Mouse (Mus musculus): ENCODE data around the gene Mief1. TPM values are rescaled to one million over a fixed set of nuclear protein-coding genes. Genes with fewer than 3 reads are reported as not detected.
A peak's percentile ranks its signal among the peaks of the same experiment; 100 is the strongest.

Gene Mief1
- 10 to 100 TPM; 31.0 to 32.2 TPM for total RNA-seq (2021)
- long read RNA-seq, experiment 1, full-length matches to known transcripts = 17 of 31 reads
- long read RNA-seq, experiment 1, partial matches to known transcripts = 2 of 31 reads
- long read RNA-seq, experiment 1, other reads (novel, unspliced or antisense) = 12 of 31 reads
- long read RNA-seq, experiment 2, full-length matches to known transcripts = 18 of 34 reads
- long read RNA-seq, experiment 2, partial matches to known transcripts = 4 of 34 reads
- long read RNA-seq, experiment 2, other reads (novel, unspliced or antisense) = 12 of 34 reads

DNA sequence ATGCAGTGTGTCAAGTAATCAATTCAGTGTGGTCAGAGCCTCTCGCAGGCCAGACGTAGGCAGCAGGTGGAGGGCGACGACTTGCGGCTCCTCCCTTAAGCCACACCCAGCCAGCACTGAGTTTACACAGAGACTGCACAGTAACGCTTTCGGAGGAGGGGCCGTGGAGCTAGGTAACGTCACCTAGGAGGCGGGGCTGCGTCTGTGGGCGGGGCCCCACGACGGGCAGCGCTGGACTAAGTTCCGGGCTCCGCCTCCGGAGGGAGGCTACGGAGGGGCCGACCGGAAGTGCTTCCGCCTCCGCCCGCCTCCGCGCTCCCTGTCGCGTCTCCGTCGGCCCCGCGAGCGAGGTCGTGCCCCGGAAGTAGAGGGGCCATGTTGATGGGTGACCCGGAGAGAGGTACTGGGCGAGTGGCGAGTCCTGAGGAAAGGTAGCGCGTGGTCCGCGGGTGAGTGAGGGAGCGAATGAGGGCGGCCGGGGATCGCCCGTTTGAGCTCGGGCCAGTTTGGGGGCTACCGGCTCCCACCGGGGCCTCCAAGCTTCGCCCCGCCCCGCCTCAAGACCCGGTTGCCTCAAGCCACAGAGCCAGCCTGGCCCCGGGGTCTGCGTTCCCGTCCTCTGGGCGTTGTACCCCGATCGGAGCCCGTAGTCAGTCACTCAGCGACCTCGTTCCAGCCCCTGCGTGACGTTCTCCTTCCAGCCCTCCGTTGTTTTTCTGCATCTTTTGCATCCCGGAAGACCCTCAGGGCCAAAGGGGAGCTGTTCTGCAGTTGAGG, at the start of gene Mief1:
Gene Mief1, plus strand, starts transcription at position 286 of the 777 bp plus-strand sequence.
- H3K4me3 ChIP-seq = peak within 1 kb of the TSS; percentile 87
- H3K27ac ChIP-seq = peak within 1 kb of the TSS; percentile 96
- DNase-seq (ENCODE audit: low spot score in 2 of 2) = peak; percentile 98
- peak; percentile 46; the same call in 1 of the 2 replicates for TF ChIP-seq CTCF (conservative IDR thresholded peaks at IDR 0.05)

DNA sequence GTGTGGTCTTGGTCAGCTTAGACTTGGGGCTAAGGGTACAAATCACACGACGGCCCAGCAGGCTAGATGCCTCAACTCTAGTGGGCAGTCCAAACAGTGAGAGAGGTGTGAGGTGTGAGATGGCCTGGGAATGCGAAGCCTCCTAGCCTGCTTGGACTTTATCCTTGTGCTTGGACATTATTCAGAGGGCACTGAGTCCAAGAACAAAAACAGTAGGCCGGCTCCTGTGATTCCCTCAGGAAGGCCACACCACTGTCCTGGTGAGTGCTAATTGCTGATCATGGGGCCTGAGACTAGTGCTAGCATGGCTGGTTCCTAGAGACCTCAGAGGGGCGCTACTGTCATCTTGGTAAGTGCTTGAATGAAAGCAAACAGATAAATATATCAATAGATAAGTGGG, 44.9 kb upstream of the Mief1 start:
- H3K27ac ChIP-seq = peak overlapping the region; percentile 78
- TF ChIP-seq CTCF (conservative IDR thresholded peaks at IDR 0.05) = no peak
- no peak for DNase-seq (ENCODE audit: low spot score in 2 of 2)
- no peak overlapping the region for H3K4me3 ChIP-seq

DNA sequence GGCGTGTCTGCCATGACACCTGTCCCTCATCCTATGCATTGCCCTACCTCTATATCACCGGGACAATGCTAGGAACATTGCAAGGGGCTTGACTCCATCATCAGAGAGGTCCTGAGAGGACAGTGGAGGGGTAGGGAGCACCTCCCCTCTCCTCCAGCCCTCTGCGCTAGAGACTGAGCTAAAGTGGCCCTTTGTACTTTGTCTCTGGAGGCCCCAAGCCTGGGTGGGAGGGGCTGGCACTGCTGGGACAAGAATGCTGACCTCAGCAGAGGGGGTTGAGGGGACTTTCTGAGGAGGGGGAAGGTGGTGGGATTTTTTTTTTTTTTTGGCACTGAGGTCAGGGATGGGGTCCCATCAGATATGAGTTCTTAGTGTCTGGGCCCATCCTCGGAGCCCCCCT, 43.7 kb upstream of the Mief1 start:
- DNase-seq (ENCODE audit: low spot score in 2 of 2) = no peak
- no peak for TF ChIP-seq CTCF (conservative IDR thresholded peaks at IDR 0.05)
- H3K4me3 ChIP-seq = no peak overlapping the region
- peak overlapping the region; percentile 78 for H3K27ac ChIP-seq

DNA sequence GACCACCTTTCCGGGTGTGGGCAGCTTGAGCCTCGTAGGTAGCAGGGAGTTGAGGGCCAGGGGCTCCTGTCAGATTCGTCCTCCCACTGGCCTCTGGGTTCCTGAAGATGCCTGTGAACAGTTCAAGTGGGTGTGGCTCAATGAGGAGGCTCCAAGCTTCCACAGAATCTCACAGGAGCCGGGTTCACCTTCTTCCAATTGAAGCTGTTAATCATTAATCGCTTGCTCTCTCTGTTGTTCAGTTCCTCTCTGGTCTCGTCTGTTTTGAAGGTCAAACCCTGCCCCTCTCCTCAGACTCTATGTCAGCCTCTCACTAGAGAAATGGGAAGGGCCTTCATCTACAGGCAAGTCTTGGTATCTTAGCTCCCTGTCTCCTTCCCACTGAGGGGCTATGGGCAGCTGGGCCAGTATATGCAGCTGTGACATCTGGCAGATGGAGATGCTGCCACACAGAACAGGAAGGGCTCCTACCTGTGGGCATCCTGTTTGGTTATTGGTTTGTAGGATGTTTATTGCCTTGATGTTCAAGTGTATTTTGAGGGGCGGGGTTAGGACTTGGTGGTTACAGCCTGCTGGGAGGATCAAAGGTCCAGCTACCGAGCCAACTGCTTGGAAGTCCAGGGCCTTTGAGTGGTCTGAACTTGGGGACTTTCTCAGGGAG, 42.1 kb upstream of the Mief1 start:
- H3K4me3 ChIP-seq = no peak overlapping the region
- no peak overlapping the region; the same call in 1 of the 2 replicates for H3K27ac ChIP-seq
- no peak for TF ChIP-seq CTCF (conservative IDR thresholded peaks at IDR 0.05)
- DNase-seq (ENCODE audit: low spot score in 2 of 2) = no peak

DNA sequence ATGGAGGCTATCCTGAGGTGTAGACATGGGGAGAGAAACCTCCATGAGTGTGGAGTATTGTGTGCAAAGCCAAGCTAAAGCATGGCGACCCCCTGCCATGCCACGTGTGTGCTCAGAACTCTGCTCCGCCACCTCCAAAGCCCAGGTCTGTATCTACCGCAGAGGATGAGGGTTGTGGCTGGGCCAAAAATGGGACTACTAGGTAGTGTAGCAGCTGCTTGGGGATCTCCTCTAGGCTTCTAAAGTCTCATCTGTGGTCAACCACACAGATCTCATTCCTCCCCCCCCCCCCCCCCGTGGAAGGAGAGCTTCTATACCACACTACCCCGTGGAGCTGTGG, 41.6 kb upstream of the Mief1 start:
- H3K4me3 ChIP-seq = no peak overlapping the region
- no peak for DNase-seq (ENCODE audit: low spot score in 2 of 2)
- no peak overlapping the region for H3K27ac ChIP-seq
- no peak for TF ChIP-seq CTCF (conservative IDR thresholded peaks at IDR 0.05)

DNA sequence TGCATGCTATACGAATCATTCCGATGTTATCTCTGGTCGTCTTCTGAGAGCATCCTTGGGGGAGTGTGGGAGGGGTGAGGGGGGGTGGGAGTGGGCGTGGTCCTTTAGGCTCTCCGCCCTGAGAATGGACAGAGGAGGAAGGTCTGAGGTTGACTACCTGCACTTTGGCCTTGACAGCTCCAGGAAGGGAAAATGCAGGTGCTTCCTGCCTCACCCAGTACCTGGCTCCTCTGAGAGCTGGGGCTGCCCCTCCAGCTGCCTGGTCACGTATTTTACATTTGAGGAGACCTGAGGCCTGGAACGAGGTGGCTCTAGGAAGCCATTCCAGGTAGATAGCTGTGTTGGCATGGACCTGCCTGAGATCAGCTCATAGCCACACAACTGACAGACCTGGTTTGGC, 41.0 kb upstream of the Mief1 start:
- H3K4me3 ChIP-seq = no peak overlapping the region
- TF ChIP-seq CTCF (conservative IDR thresholded peaks at IDR 0.05) = no peak
- DNase-seq (ENCODE audit: low spot score in 2 of 2) = no peak
- no peak overlapping the region for H3K27ac ChIP-seq

DNA sequence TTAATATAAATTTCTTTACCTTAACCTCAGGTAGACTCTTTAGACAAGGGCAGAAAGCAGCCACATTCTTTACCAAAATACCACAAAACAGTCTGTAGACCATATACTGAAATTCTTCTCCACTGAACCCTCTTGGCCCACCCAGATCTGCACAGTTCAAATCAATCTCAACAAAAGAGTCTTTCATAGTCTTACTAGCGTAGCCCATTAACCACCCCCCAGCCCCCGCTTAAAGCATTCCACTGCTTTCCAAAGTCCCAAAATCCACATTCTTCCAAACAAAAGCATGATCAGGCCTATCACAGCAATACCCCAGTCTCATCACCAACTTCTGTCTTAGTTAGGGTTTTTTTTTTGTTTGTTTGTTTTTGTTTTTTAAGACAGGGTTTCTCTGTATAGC, 34.3 kb upstream of the Mief1 start:
- no peak for TF ChIP-seq CTCF (conservative IDR thresholded peaks at IDR 0.05)
- no peak overlapping the region for H3K4me3 ChIP-seq
- DNase-seq (ENCODE audit: low spot score in 2 of 2) = no peak

DNA sequence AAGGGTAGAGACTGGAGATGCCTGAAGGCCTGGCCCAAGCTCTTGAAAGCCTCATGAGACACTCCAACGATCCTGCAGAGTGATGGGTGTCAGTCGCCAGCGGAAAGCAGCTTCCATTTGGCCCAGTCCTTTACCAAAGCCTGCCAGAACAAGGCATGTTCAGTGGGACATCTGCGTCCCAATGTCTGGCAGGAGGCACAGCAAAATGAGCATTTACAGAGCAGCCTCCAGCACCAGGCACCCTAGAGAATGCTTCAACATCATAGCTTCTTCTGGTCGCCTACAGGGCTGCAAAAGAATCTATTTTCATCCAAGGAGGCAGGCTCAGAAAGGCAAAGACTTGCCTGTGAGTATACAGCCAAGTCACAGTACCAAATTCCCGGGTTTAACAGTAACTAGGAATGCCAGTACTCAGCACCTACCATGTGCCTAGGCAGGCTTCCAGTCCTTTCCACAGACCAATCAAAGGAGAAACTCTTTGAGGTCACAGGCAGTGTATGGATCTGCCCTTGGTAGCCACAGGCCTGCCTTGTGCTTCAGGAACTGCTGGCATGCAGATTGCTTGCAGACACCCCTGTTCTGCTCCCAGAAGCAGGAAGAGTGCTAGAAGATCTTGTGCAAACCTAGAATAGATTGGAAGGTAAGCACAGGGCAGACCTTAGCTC, 31.6 kb upstream of the Mief1 start:
- H3K4me3 ChIP-seq = no peak overlapping the region
- DNase-seq (ENCODE audit: low spot score in 2 of 2) = peak; percentile 67 to 76
- H3K27ac ChIP-seq = peak overlapping the region; percentile 86
- TF ChIP-seq CTCF (conservative IDR thresholded peaks at IDR 0.05) = 0 out of 2 replicates have a peak, but pooled peaks have one; percentile 17

More for the DNA sequence above, 34.3 kb upstream of the Mief1 start:
- H3K27ac ChIP-seq = no peak overlapping the region

DNA sequence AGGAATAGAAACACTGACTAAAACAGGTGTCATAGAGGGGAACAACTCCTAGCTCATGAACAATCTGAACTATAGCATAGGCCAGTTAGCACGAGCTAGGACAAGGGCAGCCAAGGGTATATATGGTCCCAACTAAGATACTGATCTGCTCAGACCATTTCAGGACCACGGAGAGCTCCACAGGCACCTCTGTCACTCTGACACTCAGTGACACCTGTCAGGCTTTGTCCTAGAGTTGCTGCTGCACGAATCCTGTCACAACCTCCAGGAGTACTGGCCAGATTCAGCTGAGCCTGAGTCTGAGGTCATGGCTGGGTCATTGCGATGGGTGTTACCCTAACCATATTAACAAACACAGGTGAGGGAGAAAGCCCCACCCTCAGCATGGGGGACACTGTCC, 30.4 kb upstream of the Mief1 start:
- no peak for TF ChIP-seq CTCF (conservative IDR thresholded peaks at IDR 0.05)
- no peak for DNase-seq (ENCODE audit: low spot score in 2 of 2)
- Histone ChIP-seq H3K27ac (no peak overlapping the region), H3K4me3 (no peak overlapping the region)

DNA sequence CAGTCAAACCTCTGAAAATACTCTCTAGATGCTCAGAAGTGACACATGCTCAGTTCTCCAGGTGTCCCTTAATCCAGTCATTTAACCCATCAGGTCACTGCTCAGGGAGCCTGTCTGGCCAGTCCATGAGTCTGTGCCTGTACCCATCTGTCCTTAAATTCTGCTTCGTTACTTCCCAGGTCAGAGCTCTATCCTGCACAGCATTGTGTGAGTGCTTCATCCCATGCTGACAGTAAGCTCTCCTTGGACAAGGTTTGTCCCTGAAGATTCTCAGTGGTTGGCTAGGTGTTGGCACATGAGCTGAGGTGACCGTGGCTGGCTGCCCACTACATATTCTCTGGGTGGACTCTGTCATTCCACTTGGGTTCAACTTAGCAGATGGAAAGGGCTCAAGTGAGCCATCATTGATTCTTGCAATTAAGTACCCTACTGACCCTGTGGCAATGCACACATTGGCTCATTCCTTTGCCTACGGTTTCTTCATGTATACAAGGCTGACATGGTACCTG, 27.7 kb upstream of the Mief1 start:
- no peak overlapping the region for H3K27ac ChIP-seq
- no peak overlapping the region for H3K4me3 ChIP-seq
- no peak for TF ChIP-seq CTCF (conservative IDR thresholded peaks at IDR 0.05)
- DNase-seq (ENCODE audit: low spot score in 2 of 2) = no peak

DNA sequence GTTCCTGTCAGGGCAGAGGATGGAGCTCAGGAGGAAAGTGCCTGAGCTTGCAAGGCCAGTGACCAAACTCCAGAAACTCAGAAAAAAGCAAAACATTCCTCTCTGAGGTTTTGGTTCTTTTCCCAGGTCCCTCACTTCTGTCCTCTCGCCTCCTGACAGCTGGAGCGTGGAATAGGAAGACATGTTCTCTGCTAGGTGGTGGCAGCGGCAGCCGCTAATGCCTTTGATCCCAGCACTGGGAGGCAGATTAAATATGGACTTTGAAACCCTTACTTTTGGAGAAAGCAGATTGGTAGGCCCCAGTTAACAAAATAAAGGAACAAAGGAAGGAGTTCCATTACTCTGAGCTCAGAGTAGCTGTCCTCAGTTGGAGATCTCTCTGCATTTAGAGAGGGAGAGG, 25.4 kb upstream of the Mief1 start:
- DNase-seq (ENCODE audit: low spot score in 2 of 2) = no peak
- TF ChIP-seq CTCF (conservative IDR thresholded peaks at IDR 0.05) = no peak
- peak overlapping the region; percentile 46 for H3K27ac ChIP-seq
- H3K4me3 ChIP-seq = no peak overlapping the region

DNA sequence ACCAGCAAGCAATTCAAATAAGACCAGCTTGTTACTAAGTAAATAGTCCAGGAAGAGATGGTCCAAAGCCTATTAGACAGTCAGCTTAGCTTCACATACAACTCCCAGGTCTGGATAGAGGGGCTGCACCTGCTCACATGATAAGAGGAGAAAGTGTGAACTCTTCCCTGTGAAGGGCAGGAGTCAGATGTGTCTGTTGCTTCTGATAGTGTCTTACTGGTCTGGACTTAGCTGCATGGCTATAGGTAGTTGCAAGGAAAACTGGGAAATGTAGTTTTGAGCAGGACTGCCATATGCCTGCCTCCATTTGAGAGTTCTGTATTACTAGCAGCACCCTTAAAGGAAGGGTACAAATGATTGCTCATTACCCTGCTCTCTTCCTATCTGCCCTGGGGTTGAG, 20.1 kb upstream of the Mief1 start:
- H3K4me3 ChIP-seq = no peak overlapping the region
- DNase-seq (ENCODE audit: low spot score in 2 of 2) = no peak
- H3K27ac ChIP-seq = no peak overlapping the region
- TF ChIP-seq CTCF (conservative IDR thresholded peaks at IDR 0.05) = no peak

Data from layer of hippocampus, adult 2 months (tissue).